Mouse (Mus musculus) forebrain, embryonic 10.5 days (tissue): Measurements from ENCODE around the gene Gfy. TPM values are rescaled to one million over a fixed set of nuclear protein-coding genes. Genes with fewer than 3 reads are reported as not detected.

Experiments
- microRNA-seq: library from miRNA; unstranded; fragments of <30 nt; microRNA quantifications from one replicate; pipeline ENCODE4, GENCODE M21; 2017
- polyA plus RNA-seq: library from polyadenylated mRNA; unstranded; fragments of >200 nt; fragmentation: Nextera tagmentation; extraction: Ambion mirVana; gene quantifications from 2 replicates; pipeline ENCODE4 v1.2.1, GENCODE M21; 2016

Gfy gene
- polyA plus RNA-seq, 1 experiment from 2014 or later, result 0.15 TPM

Small RNA genes lying within 50 kb of the gene (microRNA-seq; reads per million reads assigned to microRNA genes)
- gene Mir5121, result 34.1 reads per million, percentile 37 among the genes with 10 or more reads in this experiment
- gene Mir7055, result not detected

Other genes with a start within 250 kb of the Gfy start
- 0.47 TPM in 1 of 2 replicates, not detected in the other for gene Tsks, start 236.4 kb downstream of the Gfy start, polyA plus RNA-seq
- gene Cpt1c, start 204.7 kb downstream of the Gfy start, polyA plus RNA-seq, result 19.4 and 20.8 TPM in 2 replicates
- gene Prmt1, start 193.0 kb downstream of the Gfy start, polyA plus RNA-seq, result 909 and 984 TPM in 2 replicates
- 70.5 and 76.0 TPM in 2 replicates for gene Irf3, start 181.9 kb downstream of the Gfy start, polyA plus RNA-seq
- gene Bcl2l12, start 180.9 kb downstream of the Gfy start, polyA plus RNA-seq, result 80.7 and 83.9 TPM in 2 replicates
- gene Scaf1, start 163.2 kb downstream of the Gfy start, polyA plus RNA-seq, result 39.9 and 41.0 TPM in 2 replicates
- gene Rras, start 161.6 kb downstream of the Gfy start, polyA plus RNA-seq, result 15.0 and 16.8 TPM in 2 replicates
- gene Prr12, start 126.7 kb downstream of the Gfy start, polyA plus RNA-seq, result 11.9 and 12.7 TPM in 2 replicates
- 61.2 and 67.6 TPM in 2 replicates for gene Nosip, start 117.1 kb downstream of the Gfy start, polyA plus RNA-seq
- 16.5 and 17.7 TPM in 2 replicates for gene Prrg2, start 116.9 kb downstream of the Gfy start, polyA plus RNA-seq
- 101 and 113 TPM in 2 replicates for gene Rcn3, start 87.3 kb downstream of the Gfy start, polyA plus RNA-seq
- gene Fcgrt, start 75.7 kb downstream of the Gfy start, polyA plus RNA-seq, result 5.5 and 5.9 TPM in 2 replicates
- gene Rps11, start 55.1 kb downstream of the Gfy start, polyA plus RNA-seq, result 1,843 and 1,853 TPM in 2 replicates
- gene Rpl13a, start 50.8 kb downstream of the Gfy start, polyA plus RNA-seq, result 1,219 and 1,234 TPM in 2 replicates
- gene Gm45713, start 43.3 kb downstream of the Gfy start, polyA plus RNA-seq, result 0.11 and 0.27 TPM in 2 replicates
- gene Flt3l, start 43.1 kb downstream of the Gfy start, polyA plus RNA-seq, result 1.1 and 1.4 TPM in 2 replicates
- gene Pih1d1, start 25.3 kb downstream of the Gfy start, polyA plus RNA-seq, result 98.5 and 99.6 TPM in 2 replicates
- gene Aldh16a1, start 25.0 kb downstream of the Gfy start, polyA plus RNA-seq, result 53.0 and 55.1 TPM in 2 replicates
- gene Slc17a7, start 15.6 kb downstream of the Gfy start, polyA plus RNA-seq, result 0.95 and 1.2 TPM in 2 replicates
- gene Pth2, start 1.4 kb upstream of the Gfy start, polyA plus RNA-seq, result 0.33 TPM in 1 of 2 replicates, not detected in the other
- 0.57 and 0.66 TPM in 2 replicates for gene Ccdc155, start 25.3 kb upstream of the Gfy start, polyA plus RNA-seq
- gene Dkkl1, start 32.6 kb upstream of the Gfy start, polyA plus RNA-seq, result 1.0 TPM in 2 replicates
- gene Tead2, start 36.2 kb upstream of the Gfy start, polyA plus RNA-seq, result 337 and 380 TPM in 2 replicates
- gene Cd37, start 59.5 kb upstream of the Gfy start, polyA plus RNA-seq, result 1.1 TPM in 2 replicates
- not detected in 2 replicates for gene Slc6a16, start 61.5 kb upstream of the Gfy start, polyA plus RNA-seq
- not detected in 2 replicates for gene Slc6a21, start 97.9 kb upstream of the Gfy start, polyA plus RNA-seq
- 8.3 and 8.9 TPM in 2 replicates for gene Trpm4, start 154.2 kb upstream of the Gfy start, polyA plus RNA-seq
- gene Hrc, start 155.7 kb upstream of the Gfy start, polyA plus RNA-seq, result 0.31 and 0.42 TPM in 2 replicates
- 6.0 and 8.9 TPM in 2 replicates for gene Ppfia3, start 187.4 kb upstream of the Gfy start, polyA plus RNA-seq
- gene Lin7b, start 191.0 kb upstream of the Gfy start, polyA plus RNA-seq, result 0.47 and 0.81 TPM in 2 replicates
- 295 TPM in 2 replicates for gene Snrnp70, start 216.2 kb upstream of the Gfy start, polyA plus RNA-seq
- gene Kcna7, start 226.1 kb upstream of the Gfy start, polyA plus RNA-seq, result not detected in 2 replicates
- gene Ntf5, start 234.1 kb upstream of the Gfy start, polyA plus RNA-seq, result 0.46 and 0.87 TPM in 2 replicates
- not detected in 2 replicates for gene Lhb, start 241.3 kb upstream of the Gfy start, polyA plus RNA-seq